Mouse (Mus musculus): ENCODE data around the gene F5. TPM values are rescaled to one million over a fixed set of nuclear protein-coding genes. Genes with fewer than 3 reads are reported as not detected.

The F5 gene
- polyA plus RNA-seq, 1 experiment = 8.1 TPM

DNA sequence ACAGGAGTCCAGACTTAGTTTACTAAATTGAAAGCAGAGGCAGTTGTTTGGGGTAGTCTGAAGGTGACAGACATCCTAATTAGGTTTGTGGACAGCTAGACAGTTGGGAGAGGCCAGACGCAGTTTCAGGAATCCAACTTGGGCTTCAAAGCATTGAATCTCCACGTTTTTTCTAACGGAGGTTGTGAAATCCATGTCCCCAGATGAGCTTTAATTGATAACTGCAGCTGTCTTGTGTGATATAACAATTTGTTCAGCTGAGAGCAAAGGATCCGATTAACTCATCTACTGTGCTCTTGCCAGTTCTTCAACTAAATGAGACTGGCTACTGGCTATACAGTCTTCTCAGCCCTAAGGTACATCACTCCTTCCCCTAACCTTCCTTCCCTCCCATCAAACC lies 6.9 kb downstream of the F5 start:
- no peaks in the 10 kb centered on the region for H3K4me1 ChIP-seq (ENCODE audit: control insufficient read depth, insufficient read depth, low read length)
- H3K36me3 ChIP-seq (ENCODE audit: control insufficient read depth, insufficient read depth, low read length) = no peaks in the 10 kb centered on the region
- H3K27ac ChIP-seq (ENCODE audit: control insufficient read depth, insufficient read depth, low read depth, low read length) = no peak overlapping the region
- TF ChIP-seq POLR2A (IDR thresholded peaks at IDR 0.05; ENCODE audit: control insufficient read depth, low read depth, low read length) (no peak), CTCF (IDR thresholded peaks at IDR 0.05; ENCODE audit: control insufficient read depth, insufficient read depth, insufficient replicate concordance, low read depth, low read length) (no peak)
- H3K27me3 ChIP-seq (ENCODE audit: control insufficient read depth, insufficient read depth, low read length) = no peaks in the 10 kb centered on the region
- no peak overlapping the region for H3K4me3 ChIP-seq (ENCODE audit: control insufficient read depth, low read depth, low read length)

GRCm38 (mm10) chr1:164159781-164160180 lies 8.1 kb downstream of the F5 start:
- no peak overlapping the region for H3K27ac ChIP-seq (ENCODE audit: control insufficient read depth, insufficient read depth, low read depth, low read length)

GRCm38 (mm10) chr1:164162745-164163144 lies 11.1 kb downstream of the F5 start:
- Histone ChIP-seq H3K27me3 (ENCODE audit: control insufficient read depth, insufficient read depth, low read length) (no peaks in the 10 kb centered on the region), H3K4me1 (ENCODE audit: control insufficient read depth, insufficient read depth, low read length) (no peaks in the 10 kb centered on the region), H3K27ac (ENCODE audit: control insufficient read depth, insufficient read depth, low read depth, low read length) (no peak overlapping the region), H3K36me3 (ENCODE audit: control insufficient read depth, insufficient read depth, low read length) (no peaks in the 10 kb centered on the region), H3K4me3 (ENCODE audit: control insufficient read depth, low read depth, low read length) (no peak overlapping the region)
- TF ChIP-seq POLR2A (IDR thresholded peaks at IDR 0.05; ENCODE audit: control insufficient read depth, low read depth, low read length) (no peak), CTCF (IDR thresholded peaks at IDR 0.05; ENCODE audit: control insufficient read depth, insufficient read depth, insufficient replicate concordance, low read depth, low read length) (no peak)

More at GRCm38 (mm10) chr1:164159781-164160180, 8.1 kb downstream of the F5 start:
- no peak overlapping the region for H3K4me3 ChIP-seq (ENCODE audit: control insufficient read depth, low read depth, low read length)
- no peaks in the 10 kb centered on the region for H3K27me3 ChIP-seq (ENCODE audit: control insufficient read depth, insufficient read depth, low read length)
- H3K36me3 ChIP-seq (ENCODE audit: control insufficient read depth, insufficient read depth, low read length) = no peaks in the 10 kb centered on the region
- no peaks in the 10 kb centered on the region for H3K4me1 ChIP-seq (ENCODE audit: control insufficient read depth, insufficient read depth, low read length)
- TF ChIP-seq POLR2A (IDR thresholded peaks at IDR 0.05; ENCODE audit: control insufficient read depth, low read depth, low read length) = no peak
- TF ChIP-seq CTCF (IDR thresholded peaks at IDR 0.05; ENCODE audit: control insufficient read depth, insufficient read depth, insufficient replicate concordance, low read depth, low read length) = no peak

GRCm38 (mm10) chr1:164168818-164169217 lies 17.2 kb downstream of the F5 start:
- Histone ChIP-seq H3K4me1 (ENCODE audit: control insufficient read depth, insufficient read depth, low read length) (no peaks in the 10 kb centered on the region), H3K36me3 (ENCODE audit: control insufficient read depth, insufficient read depth, low read length) (no peaks in the 10 kb centered on the region), H3K4me3 (ENCODE audit: control insufficient read depth, low read depth, low read length) (no peak overlapping the region), H3K27me3 (ENCODE audit: control insufficient read depth, insufficient read depth, low read length) (no peaks in the 10 kb centered on the region), H3K27ac (ENCODE audit: control insufficient read depth, insufficient read depth, low read depth, low read length) (no peak overlapping the region)
- TF ChIP-seq POLR2A (IDR thresholded peaks at IDR 0.05; ENCODE audit: control insufficient read depth, low read depth, low read length) (no peak), CTCF (IDR thresholded peaks at IDR 0.05; ENCODE audit: control insufficient read depth, insufficient read depth, insufficient replicate concordance, low read depth, low read length) (no peak)

DNA sequence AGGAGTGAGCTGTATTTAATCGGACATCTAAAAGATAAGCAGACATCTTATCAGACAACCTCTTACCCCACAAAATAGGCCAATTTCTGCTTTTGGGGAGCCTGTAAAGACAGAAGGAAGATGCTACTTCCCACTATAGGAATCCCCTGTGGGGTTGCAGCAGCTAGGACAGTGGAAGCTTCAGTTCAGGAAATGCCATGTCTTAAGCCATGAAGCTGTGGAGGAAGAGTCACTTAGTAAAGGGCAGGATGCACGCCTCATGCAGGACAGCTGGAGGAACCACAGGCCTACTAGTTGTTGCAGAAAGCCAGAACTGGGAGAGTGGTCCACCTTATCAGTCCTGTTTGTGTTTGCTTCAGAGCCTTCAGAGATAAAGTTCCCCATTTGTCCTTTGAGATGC lies 18.8 kb downstream of the F5 start:
- no peaks in the 10 kb centered on the region for H3K27me3 ChIP-seq (ENCODE audit: control insufficient read depth, insufficient read depth, low read length)
- no peaks in the 10 kb centered on the region for H3K36me3 ChIP-seq (ENCODE audit: control insufficient read depth, insufficient read depth, low read length)
- no peak overlapping the region for H3K27ac ChIP-seq (ENCODE audit: control insufficient read depth, insufficient read depth, low read depth, low read length)
- TF ChIP-seq POLR2A (IDR thresholded peaks at IDR 0.05; ENCODE audit: control insufficient read depth, low read depth, low read length) = no peak
- no peak for TF ChIP-seq CTCF (IDR thresholded peaks at IDR 0.05; ENCODE audit: control insufficient read depth, insufficient read depth, insufficient replicate concordance, low read depth, low read length)
- H3K4me3 ChIP-seq (ENCODE audit: control insufficient read depth, low read depth, low read length) = no peak overlapping the region
- no peaks in the 10 kb centered on the region for H3K4me1 ChIP-seq (ENCODE audit: control insufficient read depth, insufficient read depth, low read length)

DNA sequence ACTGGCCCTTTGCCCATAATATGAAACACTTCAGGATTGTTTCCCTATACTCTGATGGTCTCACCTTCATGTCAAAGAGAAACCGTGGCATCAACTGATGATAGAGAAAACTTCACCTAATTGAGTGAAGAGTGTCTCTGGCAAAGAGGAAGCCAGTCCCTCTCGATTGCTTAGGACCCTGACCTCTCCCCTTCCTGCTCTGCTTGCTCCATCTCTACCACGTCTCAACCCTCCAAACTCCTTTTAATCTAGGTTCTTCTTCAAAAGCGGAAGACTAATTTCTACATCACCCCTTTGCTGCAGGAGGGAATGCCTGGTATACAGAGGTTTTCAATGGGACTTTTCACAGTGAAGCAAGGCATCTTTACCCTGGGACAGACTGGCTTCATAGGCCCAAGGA lies 21.5 kb downstream of the F5 start:
- no peaks in the 10 kb centered on the region for H3K36me3 ChIP-seq (ENCODE audit: control insufficient read depth, insufficient read depth, low read length)
- no peak for TF ChIP-seq POLR2A (IDR thresholded peaks at IDR 0.05; ENCODE audit: control insufficient read depth, low read depth, low read length)
- no peak for TF ChIP-seq CTCF (IDR thresholded peaks at IDR 0.05; ENCODE audit: control insufficient read depth, insufficient read depth, insufficient replicate concordance, low read depth, low read length)
- H3K4me1 ChIP-seq (ENCODE audit: control insufficient read depth, insufficient read depth, low read length) = no peaks in the 10 kb centered on the region
- H3K4me3 ChIP-seq (ENCODE audit: control insufficient read depth, low read depth, low read length) = no peak overlapping the region
- H3K27me3 ChIP-seq (ENCODE audit: control insufficient read depth, insufficient read depth, low read length) = no peaks in the 10 kb centered on the region
- no peak overlapping the region for H3K27ac ChIP-seq (ENCODE audit: control insufficient read depth, insufficient read depth, low read depth, low read length)

- Histone ChIP-seq H3K4me3 (ENCODE audit: control insufficient read depth, low read depth, low read length) (no peak overlapping the region), H3K36me3 (ENCODE audit: control insufficient read depth, insufficient read depth, low read length) (no peaks in the 10 kb centered on the region), H3K27me3 (ENCODE audit: control insufficient read depth, insufficient read depth, low read length) (no peaks in the 10 kb centered on the region), H3K4me1 (ENCODE audit: control insufficient read depth, insufficient read depth, low read length) (no peaks in the 10 kb centered on the region), H3K27ac (ENCODE audit: control insufficient read depth, insufficient read depth, low read depth, low read length) (no peak overlapping the region)
- TF ChIP-seq POLR2A (IDR thresholded peaks at IDR 0.05; ENCODE audit: control insufficient read depth, low read depth, low read length) = no peak
- no peak for TF ChIP-seq CTCF (IDR thresholded peaks at IDR 0.05; ENCODE audit: control insufficient read depth, insufficient read depth, insufficient replicate concordance, low read depth, low read length)
Observed at GRCm38 (mm10) chr1:164176856-164177255, 25.2 kb downstream of the F5 start.

GRCm38 (mm10) chr1:164178429-164178828 lies 26.8 kb downstream of the F5 start:
- no peaks in the 10 kb centered on the region for H3K36me3 ChIP-seq (ENCODE audit: control insufficient read depth, insufficient read depth, low read length)
- H3K27me3 ChIP-seq (ENCODE audit: control insufficient read depth, insufficient read depth, low read length) = no peaks in the 10 kb centered on the region
- TF ChIP-seq POLR2A (IDR thresholded peaks at IDR 0.05; ENCODE audit: control insufficient read depth, low read depth, low read length) = no peak
- TF ChIP-seq CTCF (IDR thresholded peaks at IDR 0.05; ENCODE audit: control insufficient read depth, insufficient read depth, insufficient replicate concordance, low read depth, low read length) = no peak
- no peak overlapping the region for H3K4me3 ChIP-seq (ENCODE audit: control insufficient read depth, low read depth, low read length)
- no peaks in the 10 kb centered on the region for H3K4me1 ChIP-seq (ENCODE audit: control insufficient read depth, insufficient read depth, low read length)
- H3K27ac ChIP-seq (ENCODE audit: control insufficient read depth, insufficient read depth, low read depth, low read length) = no peak overlapping the region

Measured in testis, adult 2 months (tissue).